Comparison of ENCODE assay signal across 18 mouse cellular contexts in genomic region chr5:9032101-9032590, GRCm38 (mm10). TPM values are rescaled to one million over a fixed set of nuclear protein-coding genes. Genes with fewer than 3 reads are reported as not detected.
DNase-seq lines count a peak whose midpoint lies in the region; ATAC-seq and TF ChIP-seq lines count a peak whose summit lies in the region.
"Had no signal": no experiment of that assay in that cellular context is flagged by ENCODE, and none has a peak within 500 bp of the region (broad histone marks: within the 10 kb centered on the region; RNA-seq: fewer than 3 reads in every experiment).

No protein-coding gene starts in this region.

- no peaks in the 10 kb centered on the region for H3K36me3 ChIP-seq in kidney, embryonic 16.5 days (ENCODE audit: insufficient read depth, low read length)
- H3K36me3 ChIP-seq in liver, adult 2 months (ENCODE audit: control insufficient read depth, insufficient read depth, low read length), result no peaks in the 10 kb centered on the region
- H3K36me3 ChIP-seq in liver, embryonic 11.5 days (ENCODE audit: control insufficient read depth, insufficient read depth, low read length), result no peaks in the 10 kb centered on the region
- H3K36me3 ChIP-seq: embryonic facial prominence, embryonic 13.5 days; forebrain, embryonic 12.5 days; heart, embryonic 15.5 days; hindbrain, embryonic 13.5 days had no signal

- TF ChIP-seq CTCF in liver, adult 2 months (IDR thresholded peaks at IDR 0.05; ENCODE audit: low read depth, low read length), result no peak

- peak; percentile 68 to 77 for DNase-seq in cerebellum, postnatal 10 days
- no peak for DNase-seq in cerebellum, postnatal 4 days (ENCODE audit: low spot score in 2 of 2)
- DNase-seq in kidney, adult 8-10 months, result peak; percentile 47 to 61
- peak; percentile 66 for DNase-seq in liver, adult 2 months (ENCODE audit: extremely low read depth, low read depth, low spot score)
- DNase-seq in liver, embryonic 11.5 days (ENCODE audit: low spot score), result no peak
- no peak for DNase-seq in spleen, postnatal 14 days (ENCODE audit: low spot score in 2 of 2)
- DNase-seq: adrenal gland, postnatal 10 days; cerebellum, adult 18-20 months; gastrocnemius, postnatal 10 days; heart, adult 2 months; heart, postnatal 14 days had no signal

- H3K4me3 ChIP-seq in kidney, embryonic 16.5 days (ENCODE audit: low read length), result no peak overlapping the region
- no peak overlapping the region for H3K4me3 ChIP-seq in liver, adult 2 months (ENCODE audit: insufficient read depth, low read depth, low read length)
- no peak overlapping the region for H3K4me3 ChIP-seq in liver, embryonic 11.5 days (ENCODE audit: low read depth, low read length)
- H3K4me3 ChIP-seq: embryonic facial prominence, embryonic 13.5 days; forebrain, embryonic 12.5 days; heart, adult 2 months; heart, embryonic 15.5 days; hindbrain, embryonic 13.5 days had no signal

- H3K4me2 ChIP-seq in kidney, embryonic 16.5 days (replicated peaks; ENCODE audit: low read depth, low read length), result no peak overlapping the region
- no peak overlapping the region for H3K4me2 ChIP-seq in liver, embryonic 11.5 days
- H3K4me2 ChIP-seq: embryonic facial prominence, embryonic 13.5 days; forebrain, embryonic 12.5 days; heart, embryonic 11.5 days; heart, embryonic 15.5 days; hindbrain, embryonic 13.5 days had no signal

- TF ChIP-seq POLR2A in liver, adult 2 months (IDR thresholded peaks at IDR 0.05; ENCODE audit: extremely low read depth, insufficient read depth, low read length), result no peak

- no peak overlapping the region for H3K9ac ChIP-seq in kidney, embryonic 16.5 days (replicated peaks; ENCODE audit: low read length)
- H3K9ac ChIP-seq in liver, adult 2 months (ENCODE audit: low read depth, low read length), result no peak overlapping the region
- H3K9ac ChIP-seq in liver, embryonic 11.5 days (ENCODE audit: low read depth, low read length), result no peak overlapping the region
- H3K9ac ChIP-seq: embryonic facial prominence, embryonic 13.5 days; forebrain, embryonic 12.5 days; heart, embryonic 15.5 days; hindbrain, embryonic 13.5 days had no signal

- H3K9me3 ChIP-seq in kidney, embryonic 16.5 days (ENCODE audit: low read length), result no peaks in the 10 kb centered on the region
- no peaks in the 10 kb centered on the region for H3K9me3 ChIP-seq in liver, embryonic 11.5 days (ENCODE audit: control insufficient read depth, low read length)
- H3K9me3 ChIP-seq: embryonic facial prominence, embryonic 13.5 days; forebrain, embryonic 12.5 days; heart, embryonic 15.5 days; hindbrain, embryonic 13.5 days had no signal

- no peaks in the 10 kb centered on the region for H3K4me1 ChIP-seq in kidney, embryonic 16.5 days (ENCODE audit: insufficient read depth, low read length)
- peaks cover 11% of the 10 kb centered on the region for H3K4me1 ChIP-seq in liver, adult 2 months (ENCODE audit: control insufficient read depth, insufficient read depth, low read length)
- H3K4me1 ChIP-seq in liver, embryonic 11.5 days (replicated peaks; ENCODE audit: control insufficient read depth, insufficient read depth, low read length), result no peaks in the 10 kb centered on the region
- H3K4me1 ChIP-seq: embryonic facial prominence, embryonic 13.5 days; forebrain, embryonic 12.5 days; heart, embryonic 15.5 days; hindbrain, embryonic 13.5 days had no signal

- H3K79me2 ChIP-seq in liver, adult 2 months (ENCODE audit: control insufficient read depth, insufficient read depth, low read length), result no peaks in the 10 kb centered on the region

- 75% methylated on average over 8 of the region's 8 CpGs for WGBS in kidney, embryonic 16.5 days
- 50% methylated on average over 8 of the region's 8 CpGs for WGBS in liver, adult 2 months
- 88% methylated on average over 8 of the region's 8 CpGs for WGBS in liver, embryonic 11.5 days

- no peaks in the 10 kb centered on the region for H3K27me3 ChIP-seq in kidney, embryonic 16.5 days (ENCODE audit: insufficient read depth, low read length)
- no peaks in the 10 kb centered on the region for H3K27me3 ChIP-seq in liver, adult 2 months (ENCODE audit: control insufficient read depth, insufficient read depth, low read length)
- H3K27me3 ChIP-seq in liver, embryonic 11.5 days (replicated peaks; ENCODE audit: control insufficient read depth, insufficient read depth, low read length), result no peaks in the 10 kb centered on the region
- H3K27me3 ChIP-seq: embryonic facial prominence, embryonic 13.5 days; forebrain, embryonic 12.5 days; heart, embryonic 15.5 days; hindbrain, embryonic 13.5 days had no signal

- H3K27ac ChIP-seq in kidney, embryonic 16.5 days (ENCODE audit: low read length), result no peak overlapping the region
- H3K27ac ChIP-seq in liver, adult 2 months (replicated peaks; ENCODE audit: insufficient read depth, low read depth, low read length), result no peak overlapping the region
- H3K27ac ChIP-seq in liver, embryonic 11.5 days (ENCODE audit: low read depth, low read length), result no peak overlapping the region
- H3K27ac ChIP-seq: embryonic facial prominence, embryonic 13.5 days; forebrain, embryonic 12.5 days; heart, adult 2 months; heart, embryonic 15.5 days; hindbrain, embryonic 13.5 days had no signal

- no peak for ATAC-seq in kidney, embryonic 16.5 days (ENCODE audit: low FRiP score, low TSS enrichment)
- ATAC-seq in liver, embryonic 11.5 days (replicated peaks; ENCODE audit: low FRiP score), result no peak
- ATAC-seq: forebrain, embryonic 16.5 days had no signal

RNA-seq across cellular contexts. Expression of gene Crot, which starts 35.0 kb away (rescaled TPM):
- 52.6 and 57.5 TPM in 2 replicates for polyA plus RNA-seq in kidney, embryonic 16.5 days (2015; fragmentation: Nextera tagmentation; extraction: Ambion mirVana)
- total RNA-seq in liver, adult 2 months (2014; rRNA removed), result 480 and 523 TPM in 2 replicates
- polyA plus RNA-seq in liver, adult 2 months (2012; rRNA removed), result 152 and 154 TPM in 2 replicates
- polyA plus RNA-seq in liver, embryonic 11.5 days (2014; fragmentation: Nextera tagmentation; extraction: Ambion mirVana), result 35.6 and 42.6 TPM in 2 replicates

Comparison
In these comparisons a context has a peak if more than half of its experiments do, and no peak if none do; other contexts are left out.
1. DNase-seq: peak in cerebellum, postnatal 10 days (2 of 2), kidney, adult 8-10 months (2 of 2) and liver, adult 2 months (single experiment); none in cerebellum, postnatal 4 days (0 of 2), liver, embryonic 11.5 days (single experiment) and spleen, postnatal 14 days (0 of 2).